In genomic region chr11:61665401-61665800, GRCm38 (mm10) we compare ENCODE assay signal across 15 mouse cellular contexts. TPM values are rescaled to one million over a fixed set of nuclear protein-coding genes. Genes with fewer than 3 reads are reported as not detected.
"Had no signal": no experiment of that assay in that cellular context is flagged by ENCODE, and none has a peak within 500 bp of the region (broad histone marks: within the 10 kb centered on the region; RNA-seq: fewer than 3 reads in every experiment).

No protein-coding gene starts in this region.

- DNase-seq: layer of hippocampus, adult 9-11 months; thymus, adult 2 months; thymus, postnatal 25 days had no signal

- H3K36me3 ChIP-seq: limb, embryonic 12.5 days; midbrain, embryonic 10.5 days; neural tube, embryonic 12.5 days; stomach, embryonic 15.5 days had no signal

- H3K27ac ChIP-seq: kidney, postnatal 0 days; limb, embryonic 12.5 days; liver, embryonic 14.5 days; midbrain, embryonic 10.5 days; neural tube, embryonic 12.5 days; stomach, embryonic 15.5 days had no signal

- H3K4me1 ChIP-seq: midbrain, embryonic 10.5 days; neural tube, embryonic 12.5 days had no signal

- H3K4me3 ChIP-seq: limb, embryonic 12.5 days; midbrain, embryonic 10.5 days; neural tube, embryonic 12.5 days; stomach, embryonic 15.5 days had no signal

- H3K9me3 ChIP-seq: limb, embryonic 12.5 days; midbrain, embryonic 10.5 days; neural tube, embryonic 12.5 days; stomach, embryonic 15.5 days had no signal

- H3K4me2 ChIP-seq: limb, embryonic 12.5 days; neural tube, embryonic 12.5 days; stomach, embryonic 15.5 days had no signal

- H3K9ac ChIP-seq: liver, embryonic 14.5 days; neural tube, embryonic 12.5 days; stomach, embryonic 15.5 days had no signal

- H3K27me3 ChIP-seq: neural tube, embryonic 12.5 days; stomach, embryonic 15.5 days had no signal

RNA-seq across cellular contexts. Expression of gene Fam83g, which starts 18.5 kb away (rescaled TPM):
- total RNA-seq: layer of hippocampus, postnatal 36 days; left cerebral cortex, postnatal 25 days; megakaryocyte, adult 5-6 weeks; monocyte, adult 5-6 weeks had no signal

RNA-seq across cellular contexts. Expression of gene Slc5a10, which starts 55.2 kb away (rescaled TPM):
- total RNA-seq: megakaryocyte, adult 5-6 weeks; monocyte, adult 5-6 weeks; neutrophil, adult 5-6 weeks had no signal
- polyA plus RNA-seq: liver, embryonic 14.5 days; midbrain, embryonic 10.5 days; midbrain, embryonic 14.5 days; neural tube, embryonic 12.5 days; stomach, embryonic 15.5 days had no signal
